Mouse (Mus musculus): ENCODE data around the gene Idi1. TPM values are rescaled to one million over a fixed set of nuclear protein-coding genes. Genes with fewer than 3 reads are reported as not detected.
"Not testable (repeated sequence)": the region's sequence is repeated elsewhere in the genome, so short reads cannot be mapped to it uniquely, and the experiment has no call there.

The Idi1 gene
- polyA plus RNA-seq (2015; fragmentation: Nextera tagmentation; extraction: Ambion mirVana): 82.0 and 85.3 TPM in 2 replicates

DNA sequence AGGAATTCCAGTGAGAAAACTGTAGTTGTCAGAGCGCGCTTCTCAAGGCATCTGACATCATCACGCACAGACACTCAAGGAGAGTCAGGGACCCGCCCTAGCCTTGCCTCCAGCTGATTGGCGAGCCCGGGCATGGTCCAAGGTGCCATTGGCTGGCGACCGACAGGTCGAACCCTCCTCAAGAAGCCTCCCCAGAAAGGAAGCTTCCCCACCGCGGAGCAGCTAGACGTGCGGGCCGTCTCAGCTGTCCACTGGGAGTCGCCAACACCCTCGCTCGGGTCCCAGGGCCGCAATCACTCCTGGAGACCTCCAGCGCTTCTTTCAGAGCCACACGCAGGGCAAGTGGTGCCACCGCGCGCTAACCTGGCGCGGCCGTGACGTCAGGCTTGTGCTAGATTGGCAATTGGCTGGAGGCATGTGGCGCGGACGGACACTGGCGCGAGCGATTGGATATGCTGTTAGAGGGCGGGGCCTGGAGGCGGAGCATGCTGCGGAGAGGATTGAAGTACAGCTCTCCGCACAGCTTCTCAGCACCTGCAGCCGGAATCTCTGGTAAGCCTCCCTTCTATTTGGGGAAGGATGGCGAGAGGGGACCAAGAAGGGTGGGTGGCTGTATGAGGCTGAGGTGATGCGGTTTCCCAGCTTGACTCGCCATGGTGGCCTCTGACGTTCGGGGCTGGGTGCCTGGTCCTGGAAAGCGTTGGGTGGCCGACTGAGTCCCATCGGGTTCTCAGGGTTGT is at the start of gene Idi1:
Gene Idi1 (plus strand): TSS at position 57 of the 740 bp plus-strand sequence.
- peaks cover 21% of the 10 kb centered on the region for H3K36me3 ChIP-seq (replicated peaks)
- under 1% methylated on average over 46 of the region's 46 CpGs for WGBS (ENCODE audit: insufficient replicate concordance)
- peaks cover 15% of the 10 kb centered on the region for H3K4me1 ChIP-seq (replicated peaks)
- H3K9ac ChIP-seq: peak within 1 kb of the TSS; percentile 73
- peak; percentile 99 for ATAC-seq (ENCODE audit: insufficient read depth)
- H3K4me2 ChIP-seq: peak within 1 kb of the TSS; percentile 89
- H3K4me3 ChIP-seq (replicated peaks): peak within 1 kb of the TSS; percentile 86
- no peaks in the 10 kb centered on the region for H3K9me3 ChIP-seq (replicated peaks)
- no peaks in the 10 kb centered on the region for H3K27me3 ChIP-seq
- peak within 1 kb of the TSS; percentile 88 for H3K27ac ChIP-seq (replicated peaks)

DNA sequence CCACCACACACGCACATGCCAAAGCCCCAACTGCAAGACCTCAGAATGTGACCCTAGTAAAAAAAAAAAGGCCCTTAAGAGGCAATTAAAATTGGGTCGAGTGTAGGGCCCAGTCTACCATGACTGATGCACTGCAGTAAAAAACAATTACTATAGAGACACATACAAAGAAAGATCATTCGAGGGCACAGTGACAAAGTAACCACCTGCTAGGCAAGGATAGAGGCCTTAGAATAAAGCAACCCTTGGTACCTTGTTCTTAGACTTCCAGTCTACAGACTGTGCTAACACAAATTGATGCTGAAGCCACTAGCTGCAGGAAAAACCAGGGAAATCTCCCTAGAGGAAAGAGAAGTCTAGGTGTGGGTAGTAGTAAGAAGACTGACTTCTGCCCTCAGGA is 46.9 kb upstream of the Idi1 start:
- Histone ChIP-seq H3K27me3 (no peaks in the 10 kb centered on the region), H3K9me3 (replicated peaks) (no peaks in the 10 kb centered on the region), H3K36me3 (replicated peaks) (peaks cover 88% of the 10 kb centered on the region), H3K9ac (no peak overlapping the region), H3K27ac (replicated peaks) (no peak overlapping the region), H3K4me2 (no peak overlapping the region), H3K4me1 (replicated peaks) (no peaks in the 10 kb centered on the region), H3K4me3 (replicated peaks) (no peak overlapping the region)
- no peak for ATAC-seq (ENCODE audit: insufficient read depth)
- 70% methylated on average over 3 of the region's 3 CpGs for WGBS (ENCODE audit: insufficient replicate concordance)

DNA sequence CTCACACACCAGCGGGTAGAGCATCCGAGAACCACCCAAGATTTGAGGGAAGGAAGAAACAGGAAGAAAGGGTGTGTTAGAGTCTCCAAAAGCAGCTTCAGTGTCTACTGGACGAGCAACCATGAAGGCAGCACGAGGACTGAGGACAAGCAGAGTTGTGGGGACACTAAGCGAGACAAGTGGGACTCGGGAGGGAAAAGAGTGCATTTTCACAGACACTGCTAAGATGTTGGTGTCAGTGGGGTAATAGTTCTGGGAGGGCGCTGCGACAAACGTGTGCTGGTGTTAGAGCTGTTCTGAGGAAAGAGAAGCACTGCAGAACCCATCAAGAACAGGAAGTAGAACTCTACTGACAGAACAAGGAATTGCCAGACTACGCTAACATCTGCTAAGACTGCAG is 46.2 kb upstream of the Idi1 start:
- H3K4me3 ChIP-seq (replicated peaks): no peak overlapping the region
- ATAC-seq (ENCODE audit: insufficient read depth): no peak
- no peaks in the 10 kb centered on the region for H3K4me1 ChIP-seq (replicated peaks)
- peaks cover 86% of the 10 kb centered on the region for H3K36me3 ChIP-seq (replicated peaks)
- 72% methylated on average over 10 of the region's 10 CpGs for WGBS (ENCODE audit: insufficient replicate concordance)
- no peak overlapping the region for H3K27ac ChIP-seq (replicated peaks)
- no peaks in the 10 kb centered on the region for H3K9me3 ChIP-seq (replicated peaks)
- H3K27me3 ChIP-seq: no peaks in the 10 kb centered on the region
- no peak overlapping the region for H3K4me2 ChIP-seq
- H3K9ac ChIP-seq: no peak overlapping the region

DNA sequence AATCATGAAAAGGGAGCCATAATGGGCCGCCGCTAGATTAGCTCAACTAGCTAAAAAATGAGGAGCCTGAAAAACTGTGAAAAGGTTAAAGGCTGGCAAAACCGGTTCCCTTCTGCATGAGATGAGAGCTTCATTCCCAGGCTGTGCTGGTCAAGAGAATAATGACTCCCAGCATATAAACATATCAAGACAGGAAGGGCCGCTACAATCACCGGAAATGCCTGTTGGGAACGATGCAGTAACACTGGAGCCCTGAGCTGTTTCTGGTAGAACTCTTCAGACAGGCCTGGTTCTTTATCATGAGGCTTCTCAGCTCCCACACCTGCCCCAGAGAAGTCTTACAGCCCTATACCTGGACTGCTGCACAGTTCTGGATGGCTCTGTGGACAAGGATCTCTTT is 45.4 kb upstream of the Idi1 start:
- H3K9me3 ChIP-seq (replicated peaks): no peaks in the 10 kb centered on the region
- H3K27me3 ChIP-seq: no peaks in the 10 kb centered on the region
- H3K9ac ChIP-seq: no peak overlapping the region
- H3K27ac ChIP-seq (replicated peaks): no peak overlapping the region
- H3K4me2 ChIP-seq: no peak overlapping the region
- peaks cover 81% of the 10 kb centered on the region for H3K36me3 ChIP-seq (replicated peaks)
- no peak overlapping the region for H3K4me3 ChIP-seq (replicated peaks)
- WGBS (ENCODE audit: insufficient replicate concordance): 65% methylated on average over 6 of the region's 6 CpGs
- no peaks in the 10 kb centered on the region for H3K4me1 ChIP-seq (replicated peaks)
- no peak for ATAC-seq (ENCODE audit: insufficient read depth)

DNA sequence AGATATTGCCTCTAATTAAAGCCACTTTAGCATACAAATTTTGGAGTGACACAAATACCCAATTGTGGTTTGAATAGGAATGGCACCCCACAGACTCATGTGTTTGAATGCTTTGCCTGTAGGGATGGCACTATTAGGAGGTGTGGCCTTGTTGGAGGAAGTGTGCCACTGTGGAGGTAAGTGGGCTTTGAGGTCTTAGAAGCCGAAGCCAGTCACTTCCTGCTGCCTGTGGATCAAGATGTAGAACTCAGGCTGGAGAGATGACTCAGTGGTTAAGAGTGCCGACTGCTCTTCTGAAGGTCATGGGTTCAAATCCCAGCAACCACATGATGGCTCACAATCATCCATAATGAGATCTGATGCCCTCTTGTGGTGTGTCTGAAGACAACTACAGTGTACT is 44.4 kb upstream of the Idi1 start:
- ATAC-seq (ENCODE audit: insufficient read depth): no peak
- 50% methylated on average over 2 of the region's 2 CpGs for WGBS (ENCODE audit: insufficient replicate concordance)
- no peaks in the 10 kb centered on the region for H3K27me3 ChIP-seq
- no peak overlapping the region for H3K4me2 ChIP-seq
- H3K9ac ChIP-seq: no peak overlapping the region
- H3K9me3 ChIP-seq (replicated peaks): no peaks in the 10 kb centered on the region
- no peak overlapping the region for H3K27ac ChIP-seq (replicated peaks)
- no peaks in the 10 kb centered on the region for H3K4me1 ChIP-seq (replicated peaks)
- no peak overlapping the region for H3K4me3 ChIP-seq (replicated peaks)
- peaks cover 77% of the 10 kb centered on the region for H3K36me3 ChIP-seq (replicated peaks)

DNA sequence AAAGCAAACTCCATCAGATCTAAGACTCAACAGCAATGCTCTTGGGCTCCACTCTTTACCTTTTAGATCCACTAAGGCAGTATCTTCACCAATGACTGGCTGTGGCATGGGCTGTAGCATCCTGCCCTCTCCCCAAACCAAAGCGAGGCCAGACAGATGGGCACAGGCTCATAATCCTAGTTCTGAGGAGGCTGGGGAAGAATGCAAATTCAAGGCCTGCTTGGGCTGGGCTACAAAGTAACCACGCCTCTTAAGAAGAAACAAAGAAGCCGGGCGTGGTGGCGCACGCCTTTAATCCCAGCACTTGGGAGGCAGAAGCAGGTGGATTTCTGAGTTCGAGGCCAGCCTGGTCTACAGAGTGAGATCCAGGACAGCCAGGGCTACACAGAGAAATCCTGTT is 43.5 kb upstream of the Idi1 start:
- not testable (repeated sequence) for H3K4me2 ChIP-seq; H3K27me3 ChIP-seq; H3K4me1 ChIP-seq (replicated peaks); ATAC-seq (ENCODE audit: insufficient read depth); H3K9me3 ChIP-seq (replicated peaks); H3K27ac ChIP-seq (replicated peaks); H3K9ac ChIP-seq; H3K4me3 ChIP-seq (replicated peaks)
- peaks cover 75% of the 10 kb centered on the region for H3K36me3 ChIP-seq (replicated peaks)
- 76% methylated on average over 7 of the region's 7 CpGs for WGBS (ENCODE audit: insufficient replicate concordance)

DNA sequence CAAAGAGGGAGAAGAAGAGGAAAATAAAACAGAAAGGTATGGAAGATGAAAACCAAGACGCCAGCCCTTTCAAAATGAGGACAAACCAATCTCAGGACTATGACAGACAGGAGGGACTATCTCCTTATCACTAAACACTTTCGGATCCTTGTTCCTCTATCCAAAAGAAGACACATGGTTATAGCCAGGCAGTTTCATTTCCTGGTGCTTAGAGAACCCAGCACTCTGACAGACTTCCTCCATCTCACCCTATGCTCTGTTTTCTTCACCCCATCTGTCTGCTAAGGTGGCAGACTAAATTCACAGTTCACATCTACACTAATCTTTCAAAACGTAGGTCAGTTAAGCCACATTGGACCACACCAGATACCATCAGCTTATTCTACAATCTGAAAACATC is 43.0 kb upstream of the Idi1 start:
- Histone ChIP-seq H3K36me3 (replicated peaks) (peaks cover 80% of the 10 kb centered on the region), H3K27me3 (no peaks in the 10 kb centered on the region), H3K4me3 (replicated peaks) (no peak overlapping the region), H3K27ac (replicated peaks) (no peak overlapping the region), H3K4me1 (replicated peaks) (no peaks in the 10 kb centered on the region), H3K9me3 (replicated peaks) (no peaks in the 10 kb centered on the region), H3K4me2 (no peak overlapping the region), H3K9ac (no peak overlapping the region)
- WGBS (ENCODE audit: insufficient replicate concordance): 52% methylated on average over 3 of the region's 3 CpGs
- no peak for ATAC-seq (ENCODE audit: insufficient read depth)

DNA sequence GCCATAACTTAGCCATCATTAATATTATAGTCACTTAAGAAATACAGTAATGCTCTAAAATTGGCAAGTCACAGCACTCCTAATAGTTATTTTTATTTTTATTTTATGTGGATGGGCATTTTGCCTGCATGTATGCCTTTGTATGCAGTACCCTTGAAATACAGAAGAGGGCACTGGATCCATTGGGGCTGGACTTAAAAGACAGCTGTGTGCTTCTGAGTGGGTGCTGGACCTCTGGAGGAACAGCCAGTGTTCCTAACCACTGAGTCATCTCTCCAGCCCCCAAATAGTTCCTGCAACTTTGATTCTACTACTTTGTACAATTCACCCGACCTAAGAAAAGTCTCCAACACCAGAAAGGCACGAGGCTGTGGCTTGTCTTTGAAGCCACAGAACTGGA is 37.6 kb upstream of the Idi1 start:
- 23% methylated on average over 2 of the region's 2 CpGs for WGBS (ENCODE audit: insufficient replicate concordance)
- H3K4me3 ChIP-seq (replicated peaks): no peak overlapping the region
- no peak overlapping the region for H3K9ac ChIP-seq
- no peak for ATAC-seq (ENCODE audit: insufficient read depth)
- H3K36me3 ChIP-seq (replicated peaks): peaks cover 54% of the 10 kb centered on the region
- H3K27ac ChIP-seq (replicated peaks): no peak overlapping the region
- peaks cover 14% of the 10 kb centered on the region for H3K4me1 ChIP-seq (replicated peaks)
- no peaks in the 10 kb centered on the region for H3K27me3 ChIP-seq
- H3K4me2 ChIP-seq: no peak overlapping the region
- H3K9me3 ChIP-seq (replicated peaks): no peaks in the 10 kb centered on the region

DNA sequence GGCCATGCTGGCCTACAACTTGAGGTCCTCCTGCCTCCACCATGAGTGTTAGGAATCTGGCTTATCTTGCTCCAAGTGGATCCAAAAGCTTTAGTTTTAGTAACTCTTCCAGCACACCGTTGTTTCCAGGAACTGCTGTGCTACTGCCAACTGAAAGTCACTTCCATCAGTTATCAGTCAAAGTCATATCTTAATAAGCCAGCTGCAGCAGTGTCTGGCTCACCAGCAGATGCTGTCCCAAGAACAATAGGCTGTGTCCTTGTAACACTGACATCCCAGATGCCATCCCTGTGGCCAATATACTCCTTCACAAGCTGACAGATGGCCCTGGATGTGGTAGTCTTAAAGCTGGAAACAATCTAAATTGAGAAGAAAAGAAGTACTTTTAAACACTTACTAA is 36.0 kb upstream of the Idi1 start:
- Histone ChIP-seq H3K9ac (no peak overlapping the region), H3K27ac (replicated peaks) (no peak overlapping the region), H3K36me3 (replicated peaks) (peaks cover 52% of the 10 kb centered on the region), H3K9me3 (replicated peaks) (no peaks in the 10 kb centered on the region), H3K4me3 (replicated peaks) (no peak overlapping the region), H3K4me1 (replicated peaks) (peaks cover 14% of the 10 kb centered on the region), H3K27me3 (no peaks in the 10 kb centered on the region), H3K4me2 (no peak overlapping the region)
- ATAC-seq (ENCODE audit: insufficient read depth): peak; percentile 75
- 16% methylated on average over 1 of the region's 1 CpGs for WGBS (ENCODE audit: insufficient replicate concordance)

DNA sequence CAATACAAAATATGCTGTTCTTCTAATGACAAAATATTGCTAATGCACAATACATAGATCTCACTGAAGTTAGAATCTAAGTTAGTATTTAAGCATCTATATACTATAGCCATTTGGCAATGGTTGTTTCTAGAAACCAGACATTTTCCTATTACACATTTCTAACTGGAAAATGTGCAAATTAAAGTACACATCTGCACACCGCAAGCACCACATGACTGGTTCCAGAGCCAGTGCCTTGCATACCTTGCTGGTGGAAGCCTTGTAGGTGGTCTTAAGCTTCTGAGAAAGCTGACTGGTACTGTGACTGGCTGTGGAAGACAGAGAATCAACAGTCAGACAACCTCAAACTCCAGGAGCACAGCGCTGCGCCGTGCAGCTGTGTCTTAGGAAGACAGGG is 31.9 kb upstream of the Idi1 start:
- Histone ChIP-seq H3K9me3 (replicated peaks) (no peaks in the 10 kb centered on the region), H3K4me2 (no peak overlapping the region), H3K4me1 (replicated peaks) (peaks cover 15% of the 10 kb centered on the region), H3K4me3 (replicated peaks) (no peak overlapping the region), H3K9ac (no peak overlapping the region), H3K36me3 (replicated peaks) (peaks cover 35% of the 10 kb centered on the region), H3K27ac (replicated peaks) (no peak overlapping the region), H3K27me3 (no peaks in the 10 kb centered on the region)
- WGBS (ENCODE audit: insufficient replicate concordance): 90% methylated on average over 4 of the region's 4 CpGs
- ATAC-seq (ENCODE audit: insufficient read depth): no peak

DNA sequence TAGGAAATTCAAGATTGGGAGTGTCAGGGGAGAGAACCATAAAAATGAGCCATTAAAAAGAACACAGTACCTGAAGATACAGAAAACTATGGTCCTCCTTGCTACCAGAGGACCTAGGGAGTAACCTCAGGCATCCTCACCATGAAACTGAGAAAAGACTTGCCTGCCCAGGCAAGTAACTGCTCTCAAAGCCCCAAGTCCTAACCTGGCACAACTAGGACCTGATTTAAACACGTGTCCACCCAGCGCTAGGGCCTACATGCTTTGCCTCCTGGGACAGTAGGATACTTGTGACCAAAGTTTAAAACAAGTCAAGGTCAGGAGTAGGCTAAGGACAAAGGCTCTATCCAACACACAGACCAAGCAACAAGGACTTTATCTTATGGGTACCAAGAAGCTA is 30.5 kb upstream of the Idi1 start:
- H3K4me3 ChIP-seq (replicated peaks): no peak overlapping the region

DNA sequence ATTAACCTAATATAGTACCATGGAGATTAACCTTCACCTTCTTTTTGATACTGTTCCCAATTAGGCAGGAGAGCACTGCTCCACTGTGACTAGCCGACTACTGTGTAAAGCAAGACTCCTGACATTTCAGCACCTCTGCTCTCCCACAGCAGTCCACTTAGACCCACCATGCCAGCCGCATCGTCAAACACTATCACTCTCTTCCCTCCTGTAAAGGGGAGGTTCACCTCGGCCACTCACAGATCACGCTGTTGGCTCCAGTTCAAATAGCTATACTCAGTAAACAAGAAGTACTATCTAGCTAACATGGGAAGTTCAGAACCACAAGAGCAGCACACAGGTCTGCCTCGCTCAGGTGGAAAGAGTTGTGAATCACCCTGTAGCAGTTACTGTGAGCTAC is 26.8 kb upstream of the Idi1 start:
- Histone ChIP-seq H3K4me3 (replicated peaks) (no peak overlapping the region), H3K4me2 (no peak overlapping the region), H3K36me3 (replicated peaks) (peaks cover 37% of the 10 kb centered on the region), H3K4me1 (replicated peaks) (0 out of 2 replicates have a peak, but pooled peaks cover 3% of the 10 kb centered on the region), H3K9ac (no peak overlapping the region), H3K27me3 (no peaks in the 10 kb centered on the region), H3K27ac (replicated peaks) (no peak overlapping the region), H3K9me3 (replicated peaks) (no peaks in the 10 kb centered on the region)
- peak; percentile 18; the same call in 1 of the 2 replicates for ATAC-seq (ENCODE audit: insufficient read depth)
- WGBS (ENCODE audit: insufficient replicate concordance): 80% methylated on average over 6 of the region's 6 CpGs

More for the DNA sequence above, 30.5 kb upstream of the Idi1 start:
- 82% methylated on average over 2 of the region's 2 CpGs for WGBS (ENCODE audit: insufficient replicate concordance)
- Histone ChIP-seq H3K9me3 (replicated peaks) (no peaks in the 10 kb centered on the region), H3K4me1 (replicated peaks) (peaks cover 7% of the 10 kb centered on the region; the same call in 1 of the 2 replicates), H3K9ac (no peak overlapping the region), H3K27me3 (no peaks in the 10 kb centered on the region), H3K27ac (replicated peaks) (no peak overlapping the region), H3K4me2 (no peak overlapping the region), H3K36me3 (replicated peaks) (peaks cover 34% of the 10 kb centered on the region)
- ATAC-seq (ENCODE audit: insufficient read depth): no peak

All from liver, embryonic 15.5 days (tissue).